ENCODE assay signal across 16 mouse cellular contexts in genomic region chr16:93442837-93443236, GRCm38 (mm10).
DNase-seq lines count a peak whose midpoint lies in the region; ATAC-seq and TF ChIP-seq lines count a peak whose summit lies in the region.
"Had no signal": no experiment of that assay in that cellular context is flagged by ENCODE, and none has a peak within 500 bp of the region (broad histone marks: within the 10 kb centered on the region; RNA-seq: fewer than 3 reads in every experiment).

No protein-coding gene starts in this region.

- no peaks in the 10 kb centered on the region for H3K79me2 ChIP-seq in heart, adult 2 months (replicated peaks; ENCODE audit: control insufficient read depth, insufficient read depth, low read length)

- no peak for TF ChIP-seq POLR2A in heart, adult 2 months (IDR thresholded peaks at IDR 0.05; ENCODE audit: insufficient read depth, low read depth, low read length)

- peak; percentile 32 for DNase-seq in adrenal gland, postnatal 10 days
- DNase-seq in adrenal gland, postnatal 4 days (ENCODE audit: low spot score in 2 of 2), result no peak
- no peak for DNase-seq in heart, adult 2 months
- peak; percentile 85 for DNase-seq in lung, embryonic 14.5 days
- DNase-seq in lung, postnatal 0 days (ENCODE audit: low spot score), result no peak
- peak; percentile 22 for DNase-seq in heart, postnatal 0 days (ENCODE audit: low spot score)
- no peak for DNase-seq in spleen, postnatal 10 days (ENCODE audit: low spot score in 2 of 2)
- DNase-seq: cerebellum, postnatal 36 days; gastrocnemius, postnatal 36 days; kidney, adult 11 months; thymus, postnatal 36 days had no signal

- 0 out of 2 replicates have a peak, but pooled peaks cover under 1% of the 10 kb centered on the region for H3K27me3 ChIP-seq in heart, embryonic 12.5 days (replicated peaks)
- no peaks in the 10 kb centered on the region for H3K27me3 ChIP-seq in heart, adult 2 months (ENCODE audit: control insufficient read depth, insufficient read depth, low read length)
- H3K27me3 ChIP-seq in lung, embryonic 14.5 days (ENCODE audit: insufficient read depth, low read length), result 0 out of 2 replicates have a peak, but pooled peaks cover 4% of the 10 kb centered on the region
- no peaks in the 10 kb centered on the region for H3K27me3 ChIP-seq in lung, postnatal 0 days (replicated peaks; ENCODE audit: insufficient read depth, low read length)
- no peaks in the 10 kb centered on the region for H3K27me3 ChIP-seq in heart, postnatal 0 days (ENCODE audit: control insufficient read depth, insufficient read depth, low read length)
- H3K27me3 ChIP-seq: neural tube, embryonic 15.5 days had no signal

- H3K27ac ChIP-seq in heart, embryonic 12.5 days (ENCODE audit: poor library complexity, severe bottlenecking), result peak overlapping the region; percentile 57
- H3K27ac ChIP-seq in heart, adult 2 months, result no peak overlapping the region
- peak overlapping the region; percentile 44; the same call in 1 of the 2 replicates for H3K27ac ChIP-seq in lung, embryonic 14.5 days (ENCODE audit: low read depth)
- no peak overlapping the region for H3K27ac ChIP-seq in lung, postnatal 0 days (ENCODE audit: low read length)
- no peak overlapping the region for H3K27ac ChIP-seq in heart, postnatal 0 days (ENCODE audit: low read depth)
- H3K27ac ChIP-seq: liver, embryonic 14.5 days; midbrain, embryonic 13.5 days; neural tube, embryonic 15.5 days had no signal

- H3K4me1 ChIP-seq in heart, embryonic 12.5 days (replicated peaks), result peaks cover 23% of the 10 kb centered on the region
- H3K4me1 ChIP-seq in heart, adult 2 months (ENCODE audit: control insufficient read depth, insufficient read depth, low read length), result no peaks in the 10 kb centered on the region; the same call in 1 of the 2 replicates
- peaks cover 21% of the 10 kb centered on the region for H3K4me1 ChIP-seq in lung, embryonic 14.5 days (ENCODE audit: insufficient read depth)
- no peaks in the 10 kb centered on the region for H3K4me1 ChIP-seq in lung, postnatal 0 days (ENCODE audit: insufficient read depth, low read depth, low read length)
- no peaks in the 10 kb centered on the region for H3K4me1 ChIP-seq in heart, postnatal 0 days (ENCODE audit: control insufficient read depth, insufficient read depth)

- no peak for TF ChIP-seq EP300 in heart, adult 2 months (IDR thresholded peaks at IDR 0.05; ENCODE audit: insufficient read depth, low read depth, low read length)
- no peak for TF ChIP-seq EP300 in lung, postnatal 0 days (IDR thresholded peaks at IDR 0.05)
- no peak for TF ChIP-seq EP300 in heart, postnatal 0 days (IDR thresholded peaks at IDR 0.05; ENCODE audit: low read depth)

- H3K9me3 ChIP-seq in heart, embryonic 12.5 days (replicated peaks), result 0 out of 2 replicates have a peak, but pooled peaks cover 3% of the 10 kb centered on the region
- H3K9me3 ChIP-seq in lung, embryonic 14.5 days (ENCODE audit: low read depth, low read length), result no peaks in the 10 kb centered on the region
- no peaks in the 10 kb centered on the region for H3K9me3 ChIP-seq in lung, postnatal 0 days (ENCODE audit: low read length)
- no peaks in the 10 kb centered on the region for H3K9me3 ChIP-seq in heart, postnatal 0 days (replicated peaks; ENCODE audit: control insufficient read depth, low read length)
- H3K9me3 ChIP-seq: midbrain, embryonic 13.5 days; neural tube, embryonic 15.5 days had no signal

- 29% methylated on average over 11 of the region's 11 CpGs for WGBS in heart, embryonic 12.5 days
- WGBS in heart, adult 2 months, result 16% methylated on average over 11 of the region's 11 CpGs
- 9% methylated on average over 11 of the region's 11 CpGs for WGBS in lung, embryonic 14.5 days
- 9% methylated on average over 11 of the region's 11 CpGs for WGBS in lung, postnatal 0 days
- WGBS in heart, postnatal 0 days, result 20% methylated on average over 11 of the region's 11 CpGs

- H3K4me3 ChIP-seq in heart, embryonic 12.5 days, result no peak overlapping the region
- H3K4me3 ChIP-seq in heart, adult 2 months, result no peak overlapping the region
- H3K4me3 ChIP-seq in lung, embryonic 14.5 days (ENCODE audit: low read depth, low read length), result no peak overlapping the region
- H3K4me3 ChIP-seq in lung, postnatal 0 days (ENCODE audit: low read depth, low read length), result no peak overlapping the region
- no peak overlapping the region for H3K4me3 ChIP-seq in heart, postnatal 0 days (ENCODE audit: low read depth, low read length)
- H3K4me3 ChIP-seq: midbrain, embryonic 13.5 days; neural tube, embryonic 15.5 days had no signal

- intact Hi-C loops in heart, adult 2 months (cut with DNase I), result no loop called here

- H3K4me2 ChIP-seq in heart, embryonic 12.5 days, result peak overlapping the region; percentile 50
- peak overlapping the region; percentile 19 for H3K4me2 ChIP-seq in lung, embryonic 14.5 days
- no peak overlapping the region for H3K4me2 ChIP-seq in lung, postnatal 0 days (replicated peaks; ENCODE audit: low read depth, low read length)
- H3K4me2 ChIP-seq in heart, postnatal 0 days (ENCODE audit: low read depth, low read length), result peak overlapping the region; percentile 27; the same call in 1 of the 2 replicates
- H3K4me2 ChIP-seq: midbrain, embryonic 13.5 days; neural tube, embryonic 15.5 days had no signal

- 0 out of 2 replicates have a peak, but pooled peaks have one; percentile 15 for ATAC-seq in heart, embryonic 12.5 days (ENCODE audit: insufficient number of reproducible peaks, low FRiP score)
- peak; percentile 28; the same call in 1 of the 2 replicates for ATAC-seq in lung, embryonic 14.5 days (ENCODE audit: insufficient read depth)
- no peak for ATAC-seq in lung, postnatal 0 days
- ATAC-seq in heart, postnatal 0 days (ENCODE audit: insufficient read depth, low read depth), result no peak
- ATAC-seq: midbrain, embryonic 13.5 days had no signal

- H3K36me3 ChIP-seq in heart, embryonic 12.5 days, result no peaks in the 10 kb centered on the region
- no peaks in the 10 kb centered on the region for H3K36me3 ChIP-seq in heart, adult 2 months (ENCODE audit: control insufficient read depth, insufficient read depth, low read length)
- H3K36me3 ChIP-seq in lung, embryonic 14.5 days (ENCODE audit: insufficient read depth), result no peaks in the 10 kb centered on the region
- no peaks in the 10 kb centered on the region for H3K36me3 ChIP-seq in lung, postnatal 0 days (ENCODE audit: insufficient read depth, low read length)
- no peaks in the 10 kb centered on the region for H3K36me3 ChIP-seq in heart, postnatal 0 days (replicated peaks; ENCODE audit: control insufficient read depth, insufficient read depth, low read length)
- H3K36me3 ChIP-seq: G1E; midbrain, embryonic 13.5 days; neural tube, embryonic 15.5 days had no signal

- H3K9ac ChIP-seq in heart, embryonic 12.5 days, result no peak overlapping the region
- H3K9ac ChIP-seq in heart, adult 2 months (ENCODE audit: low read depth, low read length), result no peak overlapping the region
- no peak overlapping the region for H3K9ac ChIP-seq in lung, embryonic 14.5 days
- no peak overlapping the region for H3K9ac ChIP-seq in lung, postnatal 0 days (replicated peaks; ENCODE audit: low read depth)
- H3K9ac ChIP-seq in heart, postnatal 0 days (replicated peaks; ENCODE audit: low read depth, low read length), result no peak overlapping the region
- H3K9ac ChIP-seq: liver, embryonic 14.5 days; midbrain, embryonic 13.5 days; neural tube, embryonic 15.5 days had no signal

- TF ChIP-seq CTCF in heart, adult 2 months (IDR thresholded peaks at IDR 0.05), result no peak
- TF ChIP-seq CTCF in lung, embryonic 14.5 days (IDR thresholded peaks at IDR 0.05; ENCODE audit: low read depth), result no peak
- no peak for TF ChIP-seq CTCF in lung, postnatal 0 days (IDR thresholded peaks at IDR 0.05)
- no peak for TF ChIP-seq CTCF in heart, postnatal 0 days (IDR thresholded peaks at IDR 0.05; ENCODE audit: low read depth)

Comparison
In these comparisons a context has a peak if more than half of its experiments do, and no peak if none do; other contexts are left out.
1. DNase-seq: peak in adrenal gland, postnatal 10 days (single experiment), lung, embryonic 14.5 days (single experiment) and heart, postnatal 0 days (single experiment); none in adrenal gland, postnatal 4 days (0 of 2), heart, adult 2 months (0 of 2), lung, postnatal 0 days (single experiment) and spleen, postnatal 10 days (0 of 2).
2. ATAC-seq: peak in heart, embryonic 12.5 days (single experiment) and lung, embryonic 14.5 days (single experiment); none in lung, postnatal 0 days (single experiment) and heart, postnatal 0 days (single experiment).
3. H3K27ac ChIP-seq: peak in heart, embryonic 12.5 days (single experiment) and lung, embryonic 14.5 days (single experiment); none in heart, adult 2 months (single experiment), lung, postnatal 0 days (single experiment) and heart, postnatal 0 days (single experiment).